ENCODE assay signal across 12 mouse cellular contexts in the genomic region with DNA sequence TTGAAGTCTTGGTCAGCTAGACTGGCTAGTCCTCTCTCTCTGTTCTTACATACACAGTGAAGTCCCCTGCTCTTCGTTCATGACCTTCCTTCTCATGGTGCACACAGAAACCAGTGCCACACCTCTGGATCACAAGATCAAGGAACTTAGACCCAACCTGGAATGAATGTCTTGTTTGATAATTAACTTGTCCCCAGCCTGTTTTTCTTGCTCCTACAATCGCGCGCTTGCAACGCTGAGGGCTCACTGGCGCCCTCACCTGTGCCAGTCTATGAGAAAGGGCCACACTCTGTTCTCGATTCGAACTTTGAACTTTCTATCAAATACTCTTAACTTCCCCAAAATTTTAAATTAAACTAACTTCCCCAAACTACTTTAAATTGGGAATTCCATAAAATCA. TPM values are rescaled to one million over a fixed set of nuclear protein-coding genes. Genes with fewer than 3 reads are reported as not detected.
DNase-seq lines count a peak whose midpoint lies in the region; ATAC-seq and TF ChIP-seq lines count a peak whose summit lies in the region.
"Had no signal": no experiment of that assay in that cellular context is flagged by ENCODE, and none has a peak within 500 bp of the region (broad histone marks: within the 10 kb centered on the region; RNA-seq: fewer than 3 reads in every experiment).

No protein-coding gene starts in this region.

- H3K27ac ChIP-seq in small intestine, adult 2 months (ENCODE audit: insufficient read depth, low read depth, low read length): peak overlapping the region; percentile 37; the same call in 1 of the 2 replicates
- H3K27ac ChIP-seq: forebrain, embryonic 13.5 days; heart, embryonic 13.5 days; hindbrain, embryonic 15.5 days; liver, embryonic 13.5 days had no signal

- peak; percentile 59; the same call in 1 of the 2 replicates for TF ChIP-seq CTCF in small intestine, adult 2 months (IDR thresholded peaks at IDR 0.05; ENCODE audit: extremely low read depth, insufficient read length, insufficient replicate concordance, low read depth, low read length)

- 20% methylated on average over 8 of the region's 8 CpGs for WGBS in small intestine, adult 2 months

- H3K27me3 ChIP-seq in small intestine, adult 2 months (ENCODE audit: control insufficient read depth, insufficient read depth, low read length): no peaks in the 10 kb centered on the region

- ATAC-seq in CD4-positive, CD25-positive, alpha-beta regulatory T cell, adult 4 months: no peak
- ATAC-seq: forebrain, embryonic 13.5 days had no signal

- intact Hi-C loops in gastrocnemius, postnatal 14 days (cut with DNase I; ENCODE audit: low total_unique reads): no loop called here

- no peak overlapping the region for H3K4me3 ChIP-seq in small intestine, adult 2 months (ENCODE audit: low read depth, low read length)
- H3K4me3 ChIP-seq: forebrain, embryonic 13.5 days; heart, embryonic 13.5 days; hindbrain, embryonic 15.5 days; liver, embryonic 13.5 days had no signal

- no peak for TF ChIP-seq POLR2A in small intestine, adult 2 months (IDR thresholded peaks at IDR 0.05; ENCODE audit: low read depth, low read length)

- peak; percentile 46 for DNase-seq in CD4-positive, CD25-positive, alpha-beta regulatory T cell, adult 2 months (ENCODE audit: low read depth, low spot score)
- DNase-seq in lung, postnatal 36 days: peak; percentile 16
- no peak for DNase-seq in lung, postnatal 14 days
- DNase-seq in kidney, adult 8-10 months: peak; percentile 68 to 79
- no peak for DNase-seq in gastrocnemius, postnatal 14 days
- DNase-seq in adrenal gland, postnatal 10 days: no peak
- DNase-seq: liver, embryonic 13.5 days had no signal

- peaks cover 11% of the 10 kb centered on the region for H3K4me1 ChIP-seq in small intestine, adult 2 months (ENCODE audit: control insufficient read depth, insufficient read depth, insufficient read length, low read length)
- H3K4me1 ChIP-seq: heart, embryonic 13.5 days; liver, embryonic 13.5 days had no signal

- H3K36me3 ChIP-seq in small intestine, adult 2 months (ENCODE audit: control insufficient read depth, insufficient read depth, low read length): no peaks in the 10 kb centered on the region
- H3K36me3 ChIP-seq: heart, embryonic 13.5 days; liver, embryonic 13.5 days had no signal

RNA-seq across cellular contexts. Expression of a gene that starts 47.8 kb away (rescaled TPM):
- polyA plus RNA-seq in CD4-positive, CD25-positive, alpha-beta regulatory T cell, adult 4 months (2017; shearing (Covaris generic)): under 1 TPM; 0.29 to 0.32 TPM
- polyA plus RNA-seq in small intestine, adult 2 months (2012; rRNA removed): 0.06 and 1.5 TPM in 2 replicates
- under 1 TPM; 0.37 to 1.00 TPM for total RNA-seq in gastrocnemius, postnatal 14 days (2021)
- 1 to 10 TPM; 2.5 to 5.6 TPM for total RNA-seq in adrenal gland, postnatal 10 days (2021)

Comparison
In these comparisons a context has a peak if more than half of its experiments do, and no peak if none do; other contexts are left out.
1. DNase-seq: peak in CD4-positive, CD25-positive, alpha-beta regulatory T cell, adult 2 months (single experiment), lung, postnatal 36 days (single experiment) and kidney, adult 8-10 months (2 of 2); none in lung, postnatal 14 days (single experiment), gastrocnemius, postnatal 14 days (single experiment) and adrenal gland, postnatal 10 days (single experiment).